Mouse (Mus musculus): Measurements from ENCODE around the gene Hoxb2. TPM values are rescaled to one million over a fixed set of nuclear protein-coding genes. Genes with fewer than 3 reads are reported as not detected.

The Hoxb2 gene
- polyA plus RNA-seq, 1 experiment from 2014 or later = 11.2 TPM

DNA sequence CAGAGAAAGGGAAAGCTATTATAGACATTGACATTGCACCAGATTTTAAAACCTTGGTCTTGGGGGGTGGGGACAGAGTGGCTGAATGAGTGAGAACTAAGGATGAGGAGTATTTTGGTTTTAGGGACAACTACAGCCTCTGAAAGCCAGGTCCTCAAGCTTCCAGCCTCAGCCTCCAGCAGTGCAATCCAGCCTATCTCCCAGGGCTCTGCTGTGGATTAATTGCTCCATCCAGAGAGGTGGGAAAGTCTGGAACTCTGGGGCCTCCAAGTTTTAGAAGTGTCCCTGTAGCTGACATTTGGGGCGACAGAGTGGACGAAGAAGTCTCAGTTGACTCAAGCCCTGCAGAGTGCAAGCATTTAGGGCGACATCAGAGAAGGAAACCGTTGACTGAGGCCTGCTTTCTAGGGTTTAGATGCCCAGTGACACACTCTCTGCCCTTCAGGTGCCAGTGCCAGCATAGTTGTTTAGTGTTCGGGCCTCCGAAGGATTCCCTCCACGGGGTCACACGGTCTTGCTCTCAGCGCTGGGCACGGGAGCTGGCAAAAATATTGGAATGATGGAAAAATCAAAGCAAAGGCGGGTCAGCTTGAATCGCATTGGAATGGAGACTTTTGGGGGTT, 36.4 kb upstream of the Hoxb2 start:
- Histone ChIP-seq H3K4me1 (replicated peaks; ENCODE audit: control insufficient read depth, insufficient read depth, low read length) (peaks cover 15% of the 10 kb centered on the region), H3K36me3 (ENCODE audit: control insufficient read depth, insufficient read depth, low read length) (no peaks in the 10 kb centered on the region), H3K9me3 (ENCODE audit: control insufficient read depth, low read length) (no peaks in the 10 kb centered on the region), H3K4me3 (ENCODE audit: low read depth, low read length) (peak overlapping the region; percentile 45), H3K9ac (ENCODE audit: low read depth, low read length) (0 out of 2 replicates have a peak overlapping the region, but pooled peaks have one; percentile 8), H3K27me3 (replicated peaks; ENCODE audit: control insufficient read depth, insufficient read depth, low read length) (peaks cover 100% of the 10 kb centered on the region), H3K27ac (ENCODE audit: low read depth, low read length) (peak overlapping the region; percentile 74), H3K4me2 (peak overlapping the region; percentile 69)
- ATAC-seq (replicated peaks; ENCODE audit: low FRiP score) (no peak), DNase-seq (ENCODE audit: low spot score) (no peak)
- 17% methylated on average over 12 of the region's 12 CpGs for WGBS

DNA sequence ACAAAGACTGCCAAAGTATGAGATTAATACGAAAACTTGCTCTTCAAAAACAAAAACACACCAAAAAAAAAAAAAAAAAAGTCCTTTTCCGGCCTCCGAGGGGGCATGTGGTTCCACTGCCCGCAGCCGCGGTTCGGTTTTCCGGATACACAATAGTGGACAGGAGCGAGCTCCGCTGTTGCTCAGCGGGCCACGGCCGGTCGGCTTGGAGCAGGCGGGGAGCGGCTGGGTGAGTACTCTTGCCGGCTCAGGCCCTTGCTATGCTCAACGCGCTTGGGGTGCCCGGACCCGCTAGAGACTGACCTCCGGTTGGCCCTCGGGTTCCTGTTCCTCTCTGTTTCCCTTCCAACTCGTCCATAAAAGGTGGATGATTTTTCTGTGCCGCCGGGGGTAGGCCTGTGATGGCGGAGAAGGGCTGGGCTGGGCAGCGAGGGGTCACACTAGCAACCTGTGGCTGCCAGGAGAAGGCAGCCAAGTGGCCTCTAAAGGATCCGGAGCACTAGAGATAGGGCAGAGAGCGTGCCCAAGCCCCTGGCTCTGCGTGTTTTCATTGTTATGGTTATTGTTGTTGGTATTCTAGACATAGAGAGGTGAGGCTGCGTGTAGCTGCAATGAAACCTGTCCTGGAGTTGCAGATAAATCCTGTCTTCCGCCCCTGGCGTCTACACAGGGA, 35.5 kb upstream of the Hoxb2 start:
- peaks cover 100% of the 10 kb centered on the region for H3K27me3 ChIP-seq (replicated peaks; ENCODE audit: control insufficient read depth, insufficient read depth, low read length)
- peaks cover 15% of the 10 kb centered on the region for H3K4me1 ChIP-seq (replicated peaks; ENCODE audit: control insufficient read depth, insufficient read depth, low read length)
- H3K9ac ChIP-seq (ENCODE audit: low read depth, low read length) = peak overlapping the region; percentile 60
- H3K27ac ChIP-seq (ENCODE audit: low read depth, low read length) = peak overlapping the region; percentile 74
- no peaks in the 10 kb centered on the region for H3K36me3 ChIP-seq (ENCODE audit: control insufficient read depth, insufficient read depth, low read length)
- peak overlapping the region; percentile 45 for H3K4me3 ChIP-seq (ENCODE audit: low read depth, low read length)
- H3K4me2 ChIP-seq = peak overlapping the region; percentile 69
- 3% methylated on average over 34 of the region's 34 CpGs for WGBS
- H3K9me3 ChIP-seq (ENCODE audit: control insufficient read depth, low read length) = no peaks in the 10 kb centered on the region
- DNase-seq (ENCODE audit: low spot score) = no peak
- ATAC-seq (replicated peaks; ENCODE audit: low FRiP score) = no peak

DNA sequence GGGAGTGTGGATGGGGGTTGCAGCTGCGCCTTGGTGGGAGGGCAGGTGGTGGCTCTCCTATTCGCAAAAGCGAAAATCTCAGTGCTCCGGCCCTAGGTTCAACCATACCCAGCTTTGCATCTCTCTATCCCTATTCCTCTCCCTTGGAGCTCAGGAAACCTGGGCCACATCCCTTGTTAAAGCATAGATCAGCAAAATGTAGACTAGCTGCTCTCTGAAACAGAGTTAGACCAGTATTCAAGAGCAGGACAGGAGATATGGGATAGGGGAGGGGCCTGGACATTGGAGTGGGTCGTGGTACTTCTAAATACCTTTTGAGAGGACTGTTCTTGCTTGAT, 35.0 kb upstream of the Hoxb2 start:
- Histone ChIP-seq H3K27ac (ENCODE audit: low read depth, low read length) (peak overlapping the region; percentile 74), H3K4me2 (peak overlapping the region; percentile 69), H3K27me3 (replicated peaks; ENCODE audit: control insufficient read depth, insufficient read depth, low read length) (peaks cover 100% of the 10 kb centered on the region), H3K4me1 (replicated peaks; ENCODE audit: control insufficient read depth, insufficient read depth, low read length) (peaks cover 15% of the 10 kb centered on the region), H3K4me3 (ENCODE audit: low read depth, low read length) (peak overlapping the region; percentile 45), H3K36me3 (ENCODE audit: control insufficient read depth, insufficient read depth, low read length) (no peaks in the 10 kb centered on the region), H3K9me3 (ENCODE audit: control insufficient read depth, low read length) (no peaks in the 10 kb centered on the region), H3K9ac (ENCODE audit: low read depth, low read length) (peak overlapping the region; percentile 60)
- ATAC-seq (replicated peaks; ENCODE audit: low FRiP score) = no peak
- WGBS = 15% methylated on average over 5 of the region's 5 CpGs
- no peak for DNase-seq (ENCODE audit: low spot score)

DNA sequence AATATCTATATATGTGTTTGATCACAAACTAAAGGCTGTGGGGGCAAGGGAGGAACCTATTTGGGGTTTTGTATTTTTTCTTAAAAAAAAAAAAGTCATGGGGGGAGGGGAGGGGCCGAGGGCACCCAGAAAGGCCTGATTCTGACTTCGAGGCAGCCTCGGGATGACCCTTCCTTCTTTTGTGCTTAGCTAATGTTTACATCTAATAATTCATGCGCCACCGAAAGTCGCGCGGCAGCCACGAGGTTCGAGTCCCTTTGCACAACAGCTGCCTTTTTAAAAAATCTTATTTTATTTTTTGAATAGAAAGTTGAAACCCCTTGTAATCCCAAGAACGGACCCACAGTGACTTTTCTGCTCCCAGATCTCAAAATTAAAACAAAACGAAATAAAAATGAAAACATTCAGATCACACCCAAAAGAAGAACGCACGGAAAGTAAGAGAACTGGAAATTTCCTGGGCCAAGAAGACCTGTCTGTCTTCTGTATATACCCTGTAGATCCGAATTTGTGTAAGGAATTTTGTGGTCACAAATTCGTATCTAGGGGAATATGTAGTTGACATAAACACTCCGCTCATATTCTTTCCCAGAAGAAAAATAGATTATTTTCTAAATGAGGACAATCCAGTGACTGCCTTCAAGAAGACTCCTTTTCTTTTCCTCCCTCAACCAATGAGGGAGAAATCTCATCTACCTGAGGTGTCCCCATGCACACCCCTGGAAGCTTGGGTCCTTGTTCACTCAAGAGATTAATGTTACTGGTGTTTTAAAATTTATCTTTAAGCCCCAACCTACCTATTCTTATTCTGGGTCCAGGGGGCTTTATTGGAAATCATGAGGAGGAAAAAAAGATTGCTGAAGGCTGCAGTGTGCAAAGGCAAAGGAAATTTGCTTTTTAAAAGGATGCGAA, 33.4 kb upstream of the Hoxb2 start:
- Histone ChIP-seq H3K4me3 (ENCODE audit: low read depth, low read length) (peak overlapping the region; percentile 51; the same call in 1 of the 2 replicates), H3K4me2 (peak overlapping the region; percentile 69), H3K27ac (ENCODE audit: low read depth, low read length) (no peak overlapping the region), H3K36me3 (ENCODE audit: control insufficient read depth, insufficient read depth, low read length) (no peaks in the 10 kb centered on the region), H3K9me3 (ENCODE audit: control insufficient read depth, low read length) (no peaks in the 10 kb centered on the region), H3K9ac (ENCODE audit: low read depth, low read length) (peak overlapping the region; percentile 26; the same call in 1 of the 2 replicates), H3K27me3 (replicated peaks; ENCODE audit: control insufficient read depth, insufficient read depth, low read length) (peaks cover 98% of the 10 kb centered on the region), H3K4me1 (replicated peaks; ENCODE audit: control insufficient read depth, insufficient read depth, low read length) (peaks cover 8% of the 10 kb centered on the region; the same call in 1 of the 2 replicates)
- no peak for ATAC-seq (replicated peaks; ENCODE audit: low FRiP score)
- no peak for DNase-seq (ENCODE audit: low spot score)
- 18% methylated on average over 18 of the region's 18 CpGs for whole genome bisulfite sequencing

DNA sequence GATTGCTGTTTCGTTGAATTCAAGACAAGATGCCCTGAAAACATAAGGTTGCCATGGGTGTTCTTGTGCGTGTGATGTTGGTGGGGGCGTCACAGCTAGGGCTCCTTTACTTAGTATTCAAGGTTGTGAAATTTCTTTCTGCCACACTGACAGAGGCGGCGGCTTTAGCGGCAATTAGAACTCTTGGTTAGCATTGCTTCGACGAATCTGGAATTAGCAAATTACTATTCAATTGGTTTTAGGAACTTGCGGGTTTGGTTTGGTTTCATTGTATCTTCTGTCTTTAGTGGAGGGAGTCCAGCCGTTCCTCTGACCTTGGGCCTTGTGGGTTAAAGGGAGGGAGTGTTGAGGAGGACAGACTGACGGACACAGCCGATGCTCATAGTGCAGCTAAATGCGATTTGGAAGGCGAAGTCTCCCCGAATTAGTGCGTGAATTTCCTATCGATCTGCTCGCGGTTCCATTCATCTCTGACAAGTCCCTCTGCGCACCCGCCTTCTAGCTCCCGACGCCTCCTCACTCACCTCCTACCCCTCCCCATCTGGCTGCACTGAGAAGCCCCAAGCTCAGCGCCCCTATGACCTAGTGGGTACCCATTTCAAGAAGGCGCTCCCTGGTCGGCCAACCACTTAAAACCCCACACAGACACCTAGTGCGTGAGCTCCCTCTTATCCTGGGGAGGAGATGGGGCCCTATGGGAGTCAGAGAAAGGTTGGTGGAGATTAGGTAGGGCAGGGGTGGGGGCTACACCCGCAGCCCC, 32.5 kb upstream of the Hoxb2 start, which contains the start of gene Hoxb4:
Gene Hoxb4 (plus strand): TSS at position 660 of the 760 bp plus-strand sequence.
- Histone ChIP-seq H3K27ac (ENCODE audit: low read depth, low read length) (peak within 1 kb of the TSS; percentile 83), H3K9ac (ENCODE audit: low read depth, low read length) (peak within 1 kb of the TSS; percentile 67), H3K9me3 (ENCODE audit: control insufficient read depth, low read length) (no peaks in the 10 kb centered on the region), H3K4me3 (ENCODE audit: low read depth, low read length) (peak within 1 kb of the TSS; percentile 51), H3K27me3 (replicated peaks; ENCODE audit: control insufficient read depth, insufficient read depth, low read length) (peaks cover 98% of the 10 kb centered on the region), H3K36me3 (ENCODE audit: control insufficient read depth, insufficient read depth, low read length) (no peaks in the 10 kb centered on the region), H3K4me1 (replicated peaks; ENCODE audit: control insufficient read depth, insufficient read depth, low read length) (peaks cover 8% of the 10 kb centered on the region; the same call in 1 of the 2 replicates), H3K4me2 (peak within 1 kb of the TSS; percentile 69)
- DNase-seq (ENCODE audit: low spot score) = no peak
- no peak for ATAC-seq (replicated peaks; ENCODE audit: low FRiP score)
- 5% methylated on average over 28 of the region's 28 CpGs for WGBS

DNA sequence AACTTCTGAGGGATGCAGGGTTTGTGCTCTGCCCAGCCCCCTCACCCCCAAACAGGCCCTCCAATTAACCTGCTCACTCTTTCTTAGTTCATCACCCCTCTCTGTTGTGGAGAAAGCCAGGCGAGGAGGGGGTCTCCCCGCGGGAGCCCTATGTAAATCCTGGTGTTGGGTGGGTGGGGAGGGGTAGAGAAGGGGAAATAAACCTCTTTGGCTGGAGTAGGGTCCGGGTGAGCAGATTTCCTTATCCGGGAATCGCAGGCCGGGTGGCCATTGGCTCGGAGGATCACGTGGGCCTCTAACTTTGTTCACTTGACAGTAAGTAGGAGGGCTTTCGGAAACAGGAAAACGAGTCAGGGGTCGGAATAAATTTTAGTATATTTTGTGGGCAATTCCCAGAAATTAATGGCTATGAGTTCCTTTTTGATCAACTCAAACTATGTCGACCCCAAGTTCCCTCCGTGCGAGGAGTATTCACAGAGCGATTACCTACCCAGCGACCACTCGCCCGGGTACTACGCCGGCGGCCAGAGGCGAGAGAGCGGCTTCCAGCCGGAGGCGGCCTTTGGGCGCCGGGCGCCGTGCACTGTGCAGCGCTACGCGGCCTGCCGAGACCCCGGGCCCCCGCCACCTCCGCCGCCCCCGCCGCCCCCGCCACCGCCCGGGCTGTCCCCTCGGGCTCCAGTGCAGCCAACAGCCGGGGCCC, 31.8 kb upstream of the Hoxb2 start:
- Histone ChIP-seq H3K36me3 (ENCODE audit: control insufficient read depth, insufficient read depth, low read length) (no peaks in the 10 kb centered on the region), H3K27me3 (replicated peaks; ENCODE audit: control insufficient read depth, insufficient read depth, low read length) (peaks cover 98% of the 10 kb centered on the region), H3K9ac (ENCODE audit: low read depth, low read length) (peak overlapping the region; percentile 67), H3K4me2 (peak overlapping the region; percentile 69), H3K4me3 (ENCODE audit: low read depth, low read length) (peak overlapping the region; percentile 51), H3K27ac (ENCODE audit: low read depth, low read length) (peak overlapping the region; percentile 83), H3K9me3 (ENCODE audit: control insufficient read depth, low read length) (no peaks in the 10 kb centered on the region), H3K4me1 (replicated peaks; ENCODE audit: control insufficient read depth, insufficient read depth, low read length) (peaks cover 8% of the 10 kb centered on the region; the same call in 1 of the 2 replicates)
- WGBS = under 1% methylated on average over 36 of the region's 45 CpGs
- ATAC-seq (replicated peaks; ENCODE audit: low FRiP score) (peak; percentile 31; the same call in 1 of the 2 replicates), DNase-seq (ENCODE audit: low spot score) (no peak)

DNA sequence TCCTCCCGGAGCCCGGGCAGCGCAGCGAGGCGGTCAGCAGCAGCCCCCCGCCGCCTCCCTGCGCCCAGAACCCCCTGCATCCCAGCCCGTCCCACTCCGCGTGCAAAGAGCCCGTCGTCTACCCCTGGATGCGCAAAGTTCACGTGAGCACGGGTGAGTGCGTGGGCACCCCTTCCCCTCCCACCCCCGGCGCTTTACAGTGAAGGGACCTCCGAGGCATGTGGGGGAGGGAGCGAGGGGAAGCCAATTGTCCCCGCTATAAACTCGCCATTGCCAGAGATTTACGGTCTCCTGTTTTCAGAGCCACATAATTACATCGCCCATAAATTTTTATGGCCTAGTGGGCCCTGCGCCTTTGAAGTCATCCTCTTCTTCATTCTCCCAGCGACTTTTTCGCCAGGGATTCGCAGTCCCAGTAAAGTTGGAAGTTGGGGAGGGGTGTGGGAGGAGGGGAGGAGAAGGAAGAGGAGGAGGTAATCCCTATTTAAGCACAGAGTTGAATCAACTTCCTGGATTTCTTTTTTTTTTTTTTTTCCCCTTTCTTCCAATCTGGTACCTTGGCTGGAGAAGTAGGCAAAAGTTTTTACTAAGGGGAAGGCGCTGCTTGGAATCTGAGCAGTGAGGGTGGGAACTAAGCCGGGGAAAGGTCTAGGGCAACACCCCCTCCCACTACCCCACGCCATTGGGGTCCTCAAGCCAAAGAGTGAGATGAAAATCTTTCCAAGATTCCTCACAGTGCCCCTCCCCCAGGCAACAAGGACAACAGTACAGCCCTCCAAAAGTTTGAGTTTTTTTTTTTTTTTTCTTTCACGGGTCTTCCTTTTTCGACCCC, 31.0 kb upstream of the Hoxb2 start:
- Histone ChIP-seq H3K9me3 (ENCODE audit: control insufficient read depth, low read length) (no peaks in the 10 kb centered on the region), H3K27me3 (replicated peaks; ENCODE audit: control insufficient read depth, insufficient read depth, low read length) (peaks cover 96% of the 10 kb centered on the region), H3K4me2 (peak overlapping the region; percentile 69), H3K9ac (ENCODE audit: low read depth, low read length) (peak overlapping the region; percentile 67), H3K4me1 (replicated peaks; ENCODE audit: control insufficient read depth, insufficient read depth, low read length) (0 out of 2 replicates have a peak, but pooled peaks cover under 1% of the 10 kb centered on the region), H3K36me3 (ENCODE audit: control insufficient read depth, insufficient read depth, low read length) (no peaks in the 10 kb centered on the region), H3K27ac (ENCODE audit: low read depth, low read length) (peak overlapping the region; percentile 83), H3K4me3 (ENCODE audit: low read depth, low read length) (peak overlapping the region; percentile 51)
- ATAC-seq (replicated peaks; ENCODE audit: low FRiP score) (no peak), DNase-seq (ENCODE audit: low spot score) (no peak)
- under 1% methylated on average over 28 of the region's 34 CpGs for WGBS
